Mouse (Mus musculus) macrophage (primary cell): ENCODE measurements around the gene Phka2. TPM values are rescaled to one million over a fixed set of nuclear protein-coding genes. Genes with fewer than 3 reads are reported as not detected.

ENCODE experiments used
- H3K27ac ChIP-seq: fragments of 350-480 bp; formaldehyde crosslinking; 2 replicates; pipeline ENCODE4 v1.9.0; 2021
- H3K36me3 ChIP-seq: fragments of 350-480 bp; formaldehyde crosslinking; 2 replicates; pipeline ENCODE4 v1.9.0; 2021; ENCODE audit errors: inconsistent target
- H3K4me3 ChIP-seq: fragments of 350-480 bp; formaldehyde crosslinking; 2 replicates; pipeline ENCODE4 v1.9.0; 2021; ENCODE audit errors: inconsistent target
- H3K79me2 ChIP-seq: fragments of 350-480 bp; formaldehyde crosslinking; 2 replicates; pipeline ENCODE4 v1.9.0; 2021; ENCODE audit errors: inconsistent target
- WGBS: methylation state at CpG from one replicate; pipeline ENCODE4 v1.1.7; 2026; ENCODE audit warnings: inconsistent platforms; ENCODE audit not compliant: missing documents; 5-methylcytosine and 5-hydroxymethylcytosine counted together
- polyA plus RNA-seq: library from polyadenylated mRNA; stranded (reverse); fragments of 250-400 nt; gene quantifications from 3 replicates; pipeline ENCODE4 v1.2.4, GENCODE M21; 2018; ENCODE audit warnings: inconsistent platforms
- total RNA-seq, 78 experiments: library from RNA; depleted of rRNA; stranded (reverse); fragments of 250-400 nt; gene quantifications; 1 replicate in 9 of 78; 2 replicates in 24 of 78; 3 replicates in 43 of 78; 4 replicates in 2 of 78; pipeline ENCODE4 v1.2.4; 2018; ENCODE audit warnings: inconsistent platforms in 56 of 78

The Phka2 gene
- total RNA-seq (2018; cell fraction: chromatin; rRNA removed): 100 to 1,000 TPM in 25 of 26 experiments, 10 to 100 TPM in 1; 88.1 to 519 (median 323) TPM
- 10 to 100 TPM; 18.1 to 45.0 (median 30.9) TPM for total RNA-seq (2018; cell fraction: cytosol; rRNA removed)
- total RNA-seq (2018; cell fraction: nucleus; rRNA removed): 100 to 1,000 TPM in 18 of 26 experiments, 10 to 100 TPM in 8; 42.3 to 268 (median 125) TPM
- polyA plus RNA-seq: 32.7 to 36.3 TPM (median 34.3 TPM) in 3 replicates

- Histone ChIP-seq H3K27ac (peak within 1 kb of the TSS; percentile 89), H3K79me2 (peaks cover 47% of the 10 kb centered on the region), H3K36me3 (no peaks in the 10 kb centered on the region), H3K4me3 (peak within 1 kb of the TSS; percentile 59)
- WGBS: 19% methylated on average over 52 of the region's 61 CpGs
Observed at GRCm38 (mm10) chrX:160502048-160503041, at the start of gene Phka2. TSS of gene Phka2 (plus strand) at chrX:160502166.

GRCm38 (mm10) chrX:160455686-160456085 lies 46.3 kb upstream of the Phka2 start:
- Histone ChIP-seq H3K36me3 (no peaks in the 10 kb centered on the region), H3K79me2 (no peaks in the 10 kb centered on the region), H3K27ac (no peak overlapping the region), H3K4me3 (no peak overlapping the region)
- 93% methylated on average over 4 of the region's 5 CpGs for WGBS

- Histone ChIP-seq H3K4me3 (no peak overlapping the region), H3K79me2 (no peaks in the 10 kb centered on the region), H3K27ac (no peak overlapping the region), H3K36me3 (no peaks in the 10 kb centered on the region)
- 88% methylated on average over 2 of the region's 3 CpGs for WGBS
Observed at GRCm38 (mm10) chrX:160471257-160471786, 30.6 kb upstream of the Phka2 start.

- no peaks in the 10 kb centered on the region for H3K36me3 ChIP-seq
- WGBS: 50% methylated on average over 1 of the region's 2 CpGs
- no peaks in the 10 kb centered on the region for H3K79me2 ChIP-seq
- H3K27ac ChIP-seq: no peak overlapping the region
- no peak overlapping the region for H3K4me3 ChIP-seq
Observed at GRCm38 (mm10) chrX:160489784-160490183, 12.2 kb upstream of the Phka2 start.

GRCm38 (mm10) chrX:160494333-160494732 lies 7.6 kb upstream of the Phka2 start:
- WGBS: 76% methylated on average over 2 of the region's 3 CpGs
- Histone ChIP-seq H3K4me3 (no peak overlapping the region), H3K79me2 (no peaks in the 10 kb centered on the region), H3K36me3 (no peaks in the 10 kb centered on the region), H3K27ac (no peak overlapping the region)

- H3K27ac ChIP-seq: no peak overlapping the region
- H3K4me3 ChIP-seq: no peak overlapping the region
- H3K79me2 ChIP-seq: no peaks in the 10 kb centered on the region
- 70% methylated on average over 6 of the region's 6 CpGs for WGBS
- no peaks in the 10 kb centered on the region for H3K36me3 ChIP-seq
Observed at GRCm38 (mm10) chrX:160494921-160495320, 7.0 kb upstream of the Phka2 start.

- H3K4me3 ChIP-seq: no peak overlapping the region
- H3K79me2 ChIP-seq: no peaks in the 10 kb centered on the region
- H3K27ac ChIP-seq: no peak overlapping the region
- H3K36me3 ChIP-seq: no peaks in the 10 kb centered on the region
- 61% methylated on average over 5 of the region's 5 CpGs for WGBS
Observed at GRCm38 (mm10) chrX:160496473-160496872, 5.5 kb upstream of the Phka2 start.

GRCm38 (mm10) chrX:160501095-160501494 lies 871 bp upstream of the Phka2 start:
- no peak overlapping the region for H3K4me3 ChIP-seq
- H3K36me3 ChIP-seq: no peaks in the 10 kb centered on the region
- 94% methylated on average over 3 of the region's 3 CpGs for WGBS
- H3K79me2 ChIP-seq: peaks cover 34% of the 10 kb centered on the region
- H3K27ac ChIP-seq: no peak overlapping the region

- Histone ChIP-seq H3K79me2 (peaks cover 40% of the 10 kb centered on the region), H3K36me3 (no peaks in the 10 kb centered on the region), H3K4me3 (peak overlapping the region; percentile 59), H3K27ac (no peak overlapping the region)
- 28% methylated on average over 12 of the region's 12 CpGs for WGBS
Observed at GRCm38 (mm10) chrX:160501687-160502047, 299 bp upstream of the Phka2 start.

GRCm38 (mm10) chrX:160509046-160509445 lies 7.1 kb downstream of the Phka2 start:
- peak overlapping the region; percentile 76 for H3K27ac ChIP-seq
- no peak overlapping the region for H3K4me3 ChIP-seq
- H3K79me2 ChIP-seq: peaks cover 74% of the 10 kb centered on the region
- 83% methylated on average over 1 of the region's 1 CpGs for WGBS
- no peaks in the 10 kb centered on the region for H3K36me3 ChIP-seq

- peak overlapping the region; percentile 76 for H3K27ac ChIP-seq
- no peak overlapping the region for H3K4me3 ChIP-seq
- 40% methylated on average over 2 of the region's 2 CpGs for WGBS
- H3K79me2 ChIP-seq: peaks cover 72% of the 10 kb centered on the region
- H3K36me3 ChIP-seq: no peaks in the 10 kb centered on the region
Observed at GRCm38 (mm10) chrX:160510197-160510596, 8.2 kb downstream of the Phka2 start.

- Histone ChIP-seq H3K36me3 (no peaks in the 10 kb centered on the region), H3K4me3 (no peak overlapping the region), H3K27ac (no peak overlapping the region), H3K79me2 (peaks cover 94% of the 10 kb centered on the region)
Observed at GRCm38 (mm10) chrX:160516027-160516426, 14.1 kb downstream of the Phka2 start.

- WGBS: 72% methylated on average over 2 of the region's 2 CpGs
- 0 out of 2 replicates have a peak, but pooled peaks cover 14% of the 10 kb centered on the region for H3K36me3 ChIP-seq
- no peak overlapping the region for H3K27ac ChIP-seq
- H3K79me2 ChIP-seq: no peaks in the 10 kb centered on the region
- no peak overlapping the region for H3K4me3 ChIP-seq
Observed at GRCm38 (mm10) chrX:160542772-160543171, 40.8 kb downstream of the Phka2 start.

- Histone ChIP-seq H3K27ac (no peak overlapping the region), H3K36me3 (0 out of 2 replicates have a peak, but pooled peaks cover 4% of the 10 kb centered on the region), H3K79me2 (no peaks in the 10 kb centered on the region), H3K4me3 (no peak overlapping the region)
- 88% methylated on average over 1 of the region's 1 CpGs for WGBS
Observed at GRCm38 (mm10) chrX:160548875-160549274, 46.9 kb downstream of the Phka2 start.

- 85% methylated on average over 4 of the region's 4 CpGs for WGBS
- H3K27ac ChIP-seq: no peak overlapping the region
- no peaks in the 10 kb centered on the region for H3K36me3 ChIP-seq
- no peaks in the 10 kb centered on the region for H3K79me2 ChIP-seq
- no peak overlapping the region for H3K4me3 ChIP-seq
Observed at GRCm38 (mm10) chrX:160552066-160552465, 50.1 kb downstream of the Phka2 start.
